Mouse (Mus musculus) lung, postnatal 14 days (tissue): Measurements from ENCODE around the gene Crnn.

Experiments used
- DNase-seq: peaks from one replicate; pipeline ENCODE4 v3.0.0; 2021

Crnn gene

GRCm38 (mm10) chr3:93144510-93145051 is at the start of gene Crnn:
Crnn (plus strand) TSS chr3:93144787.
- DNase-seq: no peak

- no peak for DNase-seq
Observed at GRCm38 (mm10) chr3:93096447-93096846, 48.1 kb upstream of the Crnn start.

- no peak for DNase-seq
Observed at GRCm38 (mm10) chr3:93111668-93112067, 32.9 kb upstream of the Crnn start.

- peak; percentile 42 for DNase-seq
Observed at GRCm38 (mm10) chr3:93114481-93114880, 30.1 kb upstream of the Crnn start.

GRCm38 (mm10) chr3:93119101-93119500 is 25.5 kb upstream of the Crnn start:
- peak; percentile 12 for DNase-seq

GRCm38 (mm10) chr3:93128052-93128451 is 16.5 kb upstream of the Crnn start:
- peak; percentile 25 for DNase-seq

GRCm38 (mm10) chr3:93129076-93129475 is 15.5 kb upstream of the Crnn start:
- peak; percentile 21 for DNase-seq

GRCm38 (mm10) chr3:93130460-93130859 is 14.1 kb upstream of the Crnn start:
- DNase-seq: peak; percentile 56

GRCm38 (mm10) chr3:93162502-93162901 is 17.9 kb downstream of the Crnn start:
- DNase-seq: no peak

- no peak for DNase-seq
Observed at GRCm38 (mm10) chr3:93162996-93163592, 18.5 kb downstream of the Crnn start.

- peak; percentile 4 for DNase-seq
Observed at GRCm38 (mm10) chr3:93180856-93181255, 36.3 kb downstream of the Crnn start.

- DNase-seq: no peak
Observed at GRCm38 (mm10) chr3:93196978-93197377, 52.4 kb downstream of the Crnn start, which contains the start of gene Flg2. Flg2 (plus strand) TSS chr3:93197278.
